Mouse (Mus musculus) embryonic facial prominence, embryonic 10.5 days (tissue): Measurements from ENCODE around the gene Synj2. TPM values are rescaled to one million over a fixed set of nuclear protein-coding genes. Genes with fewer than 3 reads are reported as not detected.

ENCODE experiments used
- DNase-seq: peaks from one replicate; pipeline ENCODE4 v3.0.0-alpha.2; 2017; ENCODE audit warnings: low spot score
- H3K27ac ChIP-seq: fragments of 300-500 bp; sonication (generic); replicated peaks from 2 replicates; pipeline ENCODE4 v1.5.1; 2016; ENCODE audit warnings: mild to moderate bottlenecking
- H3K27me3 ChIP-seq: fragments of 300-500 bp; sonication (generic); replicated peaks from 2 replicates; pipeline ENCODE4 v1.6.1; 2016; ENCODE audit warnings: low read depth, mild to moderate bottlenecking; ENCODE audit not compliant: poor library complexity, severe bottlenecking
- H3K36me3 ChIP-seq: fragments of 300-500 bp; sonication (generic); replicated peaks from 2 replicates; pipeline ENCODE4 v1.6.1; 2016; ENCODE audit warnings: mild to moderate bottlenecking, moderate library complexity
- H3K4me1 ChIP-seq: fragments of 300-500 bp; sonication (generic); 2 replicates; pipeline ENCODE4 v1.6.1; 2016
- H3K4me3 ChIP-seq: fragments of 300-500 bp; sonication (generic); 2 replicates; pipeline ENCODE4 v1.5.1; 2016; ENCODE audit warnings: mild to moderate bottlenecking, moderate library complexity
- H3K9me3 ChIP-seq: fragments of 300-500 bp; sonication (generic); 2 replicates; pipeline ENCODE4 v1.6.1; 2016; ENCODE audit warnings: mild to moderate bottlenecking
- WGBS: fragments of 180-500 bp; shearing (Covaris S2); methylation state at CpG from one replicate; pipeline ENCODE4 v1.1.7; 2016; 5-methylcytosine and 5-hydroxymethylcytosine counted together
- polyA plus RNA-seq: library from polyadenylated mRNA; unstranded; fragments of >200 nt; fragmentation: Nextera tagmentation; extraction: Ambion mirVana; gene quantifications from 2 replicates; pipeline ENCODE4 v1.2.1, GENCODE M21; 2016

Gene Synj2
- polyA plus RNA-seq, 1 experiment from 2014 or later = 1.8 TPM

- Histone ChIP-seq H3K4me3 (no peak overlapping the region), H3K36me3 (no peaks in the 10 kb centered on the region), H3K9me3 (no peaks in the 10 kb centered on the region), H3K27ac (no peak overlapping the region; the same call in 1 of the 2 replicates), H3K4me1 (peaks cover 21% of the 10 kb centered on the region), H3K27me3 (no peaks in the 10 kb centered on the region)
- DNase-seq = no peak
- WGBS = 82% methylated on average over 16 of the region's 16 CpGs
These were observed 56.5 kb downstream of the Synj2 start for GRCm38 (mm10) chr17:5997380-5998234.

- Histone ChIP-seq H3K36me3 (no peaks in the 10 kb centered on the region), H3K9me3 (no peaks in the 10 kb centered on the region), H3K27ac (no peak overlapping the region), H3K27me3 (no peaks in the 10 kb centered on the region), H3K4me3 (no peak overlapping the region), H3K4me1 (peaks cover 16% of the 10 kb centered on the region)
- DNase-seq = no peak
These were observed 57.1 kb downstream of the Synj2 start for GRCm38 (mm10) chr17:5998235-5998500.

GRCm38 (mm10) chr17:5999039-5999543, 58.0 kb downstream of the Synj2 start:
- H3K27me3 ChIP-seq = no peaks in the 10 kb centered on the region
- no peaks in the 10 kb centered on the region for H3K9me3 ChIP-seq
- no peak overlapping the region for H3K27ac ChIP-seq
- WGBS = 82% methylated on average over 5 of the region's 5 CpGs
- H3K36me3 ChIP-seq = no peaks in the 10 kb centered on the region
- no peak for DNase-seq
- H3K4me1 ChIP-seq = peaks cover 12% of the 10 kb centered on the region
- H3K4me3 ChIP-seq = no peak overlapping the region

GRCm38 (mm10) chr17:6000864-6001319, 59.8 kb downstream of the Synj2 start:
- 85% methylated on average over 8 of the region's 8 CpGs for WGBS
- Histone ChIP-seq H3K27ac (no peak overlapping the region), H3K4me1 (peaks cover 21% of the 10 kb centered on the region), H3K9me3 (no peaks in the 10 kb centered on the region), H3K36me3 (no peaks in the 10 kb centered on the region), H3K4me3 (no peak overlapping the region), H3K27me3 (no peaks in the 10 kb centered on the region)
- no peak for DNase-seq

- DNase-seq = no peak
- Histone ChIP-seq H3K4me3 (no peak overlapping the region), H3K4me1 (peaks cover 25% of the 10 kb centered on the region), H3K36me3 (no peaks in the 10 kb centered on the region), H3K9me3 (no peaks in the 10 kb centered on the region), H3K27ac (no peak overlapping the region), H3K27me3 (no peaks in the 10 kb centered on the region)
- 83% methylated on average over 6 of the region's 6 CpGs for WGBS
These were observed 60.3 kb downstream of the Synj2 start for GRCm38 (mm10) chr17:6001389-6001788.

- 87% methylated on average over 7 of the region's 7 CpGs for WGBS
- no peaks in the 10 kb centered on the region for H3K36me3 ChIP-seq
- no peaks in the 10 kb centered on the region for H3K27me3 ChIP-seq
- H3K4me1 ChIP-seq = peaks cover 23% of the 10 kb centered on the region
- H3K4me3 ChIP-seq = no peak overlapping the region
- DNase-seq = no peak
- H3K9me3 ChIP-seq = no peaks in the 10 kb centered on the region
- no peak overlapping the region for H3K27ac ChIP-seq
These were observed 60.8 kb downstream of the Synj2 start for GRCm38 (mm10) chr17:6001836-6002235.

GRCm38 (mm10) chr17:6002563-6002962, 61.5 kb downstream of the Synj2 start:
- Histone ChIP-seq H3K4me3 (no peak overlapping the region), H3K27ac (no peak overlapping the region), H3K9me3 (no peaks in the 10 kb centered on the region), H3K36me3 (no peaks in the 10 kb centered on the region), H3K4me1 (peaks cover 22% of the 10 kb centered on the region), H3K27me3 (no peaks in the 10 kb centered on the region)
- no peak for DNase-seq
- WGBS = 94% methylated on average over 6 of the region's 6 CpGs

- H3K4me1 ChIP-seq = peaks cover 21% of the 10 kb centered on the region
- H3K27me3 ChIP-seq = no peaks in the 10 kb centered on the region
- H3K36me3 ChIP-seq = no peaks in the 10 kb centered on the region
- no peaks in the 10 kb centered on the region for H3K9me3 ChIP-seq
- no peak for DNase-seq
- 88% methylated on average over 6 of the region's 6 CpGs for WGBS
- no peak overlapping the region for H3K4me3 ChIP-seq
- H3K27ac ChIP-seq = no peak overlapping the region
These were observed 62.6 kb downstream of the Synj2 start for GRCm38 (mm10) chr17:6003661-6004060.

- DNase-seq = peak; percentile 56
- H3K27ac ChIP-seq = peak overlapping the region; percentile 67; the same call in 1 of the 2 replicates
- no peaks in the 10 kb centered on the region for H3K36me3 ChIP-seq
- H3K27me3 ChIP-seq = no peaks in the 10 kb centered on the region
- WGBS = 15% methylated on average over 14 of the region's 14 CpGs
- peak overlapping the region; percentile 23 for H3K4me3 ChIP-seq
- H3K4me1 ChIP-seq = peaks cover 21% of the 10 kb centered on the region
- no peaks in the 10 kb centered on the region for H3K9me3 ChIP-seq
These were observed 64.2 kb downstream of the Synj2 start for GRCm38 (mm10) chr17:6005246-6005637.

- no peaks in the 10 kb centered on the region for H3K36me3 ChIP-seq
- peak overlapping the region; percentile 67; the same call in 1 of the 2 replicates for H3K27ac ChIP-seq
- peak; percentile 41 for DNase-seq
- H3K9me3 ChIP-seq = no peaks in the 10 kb centered on the region
- WGBS = 36% methylated on average over 14 of the region's 14 CpGs
- peaks cover 21% of the 10 kb centered on the region for H3K4me1 ChIP-seq
- peak overlapping the region; percentile 23 for H3K4me3 ChIP-seq
- H3K27me3 ChIP-seq = no peaks in the 10 kb centered on the region
These were observed 64.8 kb downstream of the Synj2 start for GRCm38 (mm10) chr17:6005638-6006471.

GRCm38 (mm10) chr17:6007101-6007780, 66.2 kb downstream of the Synj2 start:
- Histone ChIP-seq H3K9me3 (no peaks in the 10 kb centered on the region), H3K4me3 (no peak overlapping the region), H3K36me3 (no peaks in the 10 kb centered on the region), H3K27me3 (no peaks in the 10 kb centered on the region), H3K4me1 (peaks cover 21% of the 10 kb centered on the region), H3K27ac (no peak overlapping the region)
- 87% methylated on average over 5 of the region's 5 CpGs for WGBS
- no peak for DNase-seq

- no peaks in the 10 kb centered on the region for H3K27me3 ChIP-seq
- H3K27ac ChIP-seq = no peak overlapping the region
- peaks cover 21% of the 10 kb centered on the region for H3K4me1 ChIP-seq
- H3K36me3 ChIP-seq = no peaks in the 10 kb centered on the region
- H3K4me3 ChIP-seq = no peak overlapping the region
- DNase-seq = no peak
- WGBS = 93% methylated on average over 9 of the region's 9 CpGs
- no peaks in the 10 kb centered on the region for H3K9me3 ChIP-seq
These were observed 66.8 kb downstream of the Synj2 start for GRCm38 (mm10) chr17:6007902-6008301.
